Mouse (Mus musculus): ENCODE measurements around the gene Tnfaip8l2.

Tnfaip8l2 gene

GRCm38 (mm10) chr3:95141952-95142616 lies at the start of gene Tnfaip8l2:
TSS of gene Tnfaip8l2 (minus strand) at chr3:95142360.
- DNase-seq (ENCODE audit: low read depth, low spot score) = no peak

DNA sequence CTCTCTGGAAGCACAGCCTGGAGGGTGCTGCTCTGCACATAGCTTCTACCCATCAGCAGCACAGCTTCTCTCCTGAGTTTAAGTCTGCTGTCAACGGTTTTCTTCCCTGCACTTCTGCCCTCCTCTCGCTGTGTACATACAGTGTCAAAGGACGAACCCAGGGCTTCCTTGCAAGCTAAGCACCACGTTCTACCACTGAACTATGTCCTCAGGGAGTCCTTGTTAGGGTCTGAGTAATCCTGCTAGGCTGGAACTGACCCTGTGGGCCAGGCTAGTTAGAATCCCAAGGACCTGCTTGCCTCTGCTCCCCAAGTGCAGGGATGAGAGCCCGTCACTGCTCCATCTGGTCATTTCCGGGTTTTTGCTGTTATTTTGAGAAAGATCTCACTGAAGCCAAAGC lies 44.7 kb upstream of the Tnfaip8l2 start:
- DNase-seq (ENCODE audit: low read depth, low spot score) = no peak

GRCm38 (mm10) chr3:95186100-95186499 lies 43.9 kb upstream of the Tnfaip8l2 start:
- no peak for DNase-seq (ENCODE audit: low read depth, low spot score)

DNA sequence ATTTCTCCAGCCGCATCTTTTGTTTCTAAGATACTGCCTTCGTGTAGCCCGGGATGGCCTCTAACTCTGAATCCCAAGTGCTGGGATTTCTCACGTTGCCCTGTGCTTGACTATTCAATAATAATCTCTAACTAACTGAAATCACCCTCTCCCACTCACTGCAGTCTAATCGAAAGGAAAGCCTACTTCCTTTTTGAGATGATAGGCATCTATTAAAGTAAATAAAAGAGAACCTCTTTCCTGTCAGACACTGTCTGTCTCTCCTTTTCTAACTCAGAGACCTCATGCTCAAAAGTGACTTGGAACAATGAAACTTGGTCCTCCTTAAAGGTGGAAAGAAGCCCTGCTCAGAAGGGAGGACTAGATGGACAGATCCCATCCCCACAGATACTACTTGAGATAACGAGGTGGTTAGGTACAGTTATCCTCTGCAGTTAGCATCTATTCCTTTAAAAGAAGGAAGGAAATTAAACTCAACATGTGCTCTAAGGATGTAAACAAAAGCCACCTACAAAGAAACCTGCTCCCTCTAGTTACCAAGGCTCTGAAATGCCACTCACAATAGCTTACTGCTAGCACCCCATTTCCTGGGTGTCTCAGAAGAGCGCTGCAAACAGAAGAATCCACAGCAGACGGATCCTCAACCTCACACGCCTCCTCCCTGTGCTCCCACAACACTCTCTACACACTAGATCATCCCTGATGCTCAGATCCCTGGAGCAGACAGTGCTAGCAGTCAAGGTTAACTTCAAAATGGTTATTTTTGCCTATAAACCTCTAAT lies 42.8 kb upstream of the Tnfaip8l2 start:
- DNase-seq (ENCODE audit: low read depth, low spot score) = no peak

DNA sequence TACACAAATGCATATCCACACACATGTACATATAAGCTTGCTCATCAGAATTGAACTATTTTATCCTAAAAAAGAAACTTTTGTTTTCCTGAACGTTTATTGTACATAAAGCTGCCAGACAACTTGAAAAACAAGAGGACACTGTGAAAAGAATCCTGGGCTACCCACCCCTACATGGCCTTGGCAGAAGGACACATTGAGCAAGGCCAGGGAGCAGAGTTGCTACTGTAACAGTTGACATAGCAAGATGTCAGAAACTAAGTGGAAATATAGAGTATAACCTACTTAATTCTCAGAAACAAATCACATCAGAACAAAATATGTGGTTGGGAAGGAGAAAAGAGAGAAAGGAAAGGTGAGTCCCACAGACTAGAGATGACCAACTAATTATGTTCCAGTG lies 39.7 kb upstream of the Tnfaip8l2 start:
- DNase-seq (ENCODE audit: low read depth, low spot score) = no peak

DNA sequence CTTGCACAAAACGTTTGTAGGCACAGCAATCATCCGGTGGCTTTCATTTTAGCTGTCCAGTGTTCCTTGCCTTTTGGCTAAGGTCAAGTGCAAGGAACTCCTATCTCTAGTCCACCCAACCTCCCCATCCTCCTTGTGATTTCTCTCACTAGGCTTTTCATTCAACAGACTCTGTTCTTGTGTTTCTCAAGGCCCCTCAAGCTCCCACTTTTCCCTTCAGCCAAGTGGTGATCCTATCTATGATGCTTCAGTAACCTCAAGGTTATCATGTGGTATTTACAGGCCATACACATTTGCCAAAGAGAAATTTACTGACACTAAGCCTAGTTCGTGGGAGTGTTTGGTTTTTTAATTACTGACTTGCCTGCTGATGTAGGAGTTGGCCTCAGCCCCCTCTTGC lies 37.7 kb upstream of the Tnfaip8l2 start:
- no peak for DNase-seq (ENCODE audit: low read depth, low spot score)

GRCm38 (mm10) chr3:95178948-95179347 lies 36.8 kb upstream of the Tnfaip8l2 start:
- DNase-seq (ENCODE audit: low read depth, low spot score) = no peak

DNA sequence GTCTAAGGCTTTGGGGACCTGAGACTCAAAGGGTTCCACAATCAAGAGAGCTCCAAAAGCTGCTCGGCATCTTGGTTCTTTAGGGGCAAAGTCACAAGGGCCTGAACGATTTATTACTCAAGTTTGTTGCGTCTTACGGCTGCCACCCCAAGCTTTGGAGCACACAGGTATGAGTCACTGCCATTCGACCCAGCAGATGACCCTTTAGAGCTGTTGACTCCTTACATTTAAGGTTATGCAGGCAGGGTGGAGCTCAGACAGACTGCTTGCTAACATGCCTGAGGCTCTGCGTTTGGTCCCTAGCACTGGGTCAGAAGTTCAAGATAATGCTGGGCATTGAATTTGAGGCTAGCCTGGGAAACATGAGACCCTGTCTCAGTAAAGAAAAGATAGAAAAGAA lies 35.4 kb upstream of the Tnfaip8l2 start:
- peak; percentile 35 for DNase-seq (ENCODE audit: low read depth, low spot score)

- DNase-seq (ENCODE audit: low read depth, low spot score) = peak; percentile 56
These were observed 34.3 kb upstream of the Tnfaip8l2 start for GRCm38 (mm10) chr3:95176500-95176899.

DNA sequence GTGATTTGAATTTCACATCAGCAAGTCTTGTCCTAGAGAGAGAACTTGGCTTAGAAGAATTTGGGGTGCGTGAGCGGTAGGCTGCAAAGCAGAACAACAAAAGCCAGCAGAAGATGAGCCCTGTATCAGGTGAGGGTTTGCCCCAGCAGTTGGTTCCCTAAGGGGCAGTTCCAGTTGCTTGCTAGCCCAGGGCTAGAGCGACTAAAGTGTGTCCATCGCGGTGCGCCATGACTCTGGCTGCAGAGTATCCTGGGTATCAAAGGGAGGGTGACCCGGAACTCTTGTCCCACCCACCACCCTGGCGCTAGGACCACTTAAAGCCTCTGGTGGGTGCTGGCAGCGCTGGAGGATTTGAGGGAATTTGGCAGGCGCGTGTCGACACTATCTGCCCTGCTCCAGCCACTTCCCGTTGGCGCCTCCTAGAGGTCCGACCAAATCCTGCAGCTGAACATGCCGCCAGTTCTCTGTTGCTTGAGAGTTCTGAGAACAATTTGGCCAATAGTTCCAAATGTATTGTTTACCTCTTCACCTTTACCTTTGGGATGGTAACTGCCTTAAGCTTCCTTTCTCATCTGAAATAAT lies 31.9 kb upstream of the Tnfaip8l2 start:
- DNase-seq (ENCODE audit: low read depth, low spot score) = peak; percentile 88

DNA sequence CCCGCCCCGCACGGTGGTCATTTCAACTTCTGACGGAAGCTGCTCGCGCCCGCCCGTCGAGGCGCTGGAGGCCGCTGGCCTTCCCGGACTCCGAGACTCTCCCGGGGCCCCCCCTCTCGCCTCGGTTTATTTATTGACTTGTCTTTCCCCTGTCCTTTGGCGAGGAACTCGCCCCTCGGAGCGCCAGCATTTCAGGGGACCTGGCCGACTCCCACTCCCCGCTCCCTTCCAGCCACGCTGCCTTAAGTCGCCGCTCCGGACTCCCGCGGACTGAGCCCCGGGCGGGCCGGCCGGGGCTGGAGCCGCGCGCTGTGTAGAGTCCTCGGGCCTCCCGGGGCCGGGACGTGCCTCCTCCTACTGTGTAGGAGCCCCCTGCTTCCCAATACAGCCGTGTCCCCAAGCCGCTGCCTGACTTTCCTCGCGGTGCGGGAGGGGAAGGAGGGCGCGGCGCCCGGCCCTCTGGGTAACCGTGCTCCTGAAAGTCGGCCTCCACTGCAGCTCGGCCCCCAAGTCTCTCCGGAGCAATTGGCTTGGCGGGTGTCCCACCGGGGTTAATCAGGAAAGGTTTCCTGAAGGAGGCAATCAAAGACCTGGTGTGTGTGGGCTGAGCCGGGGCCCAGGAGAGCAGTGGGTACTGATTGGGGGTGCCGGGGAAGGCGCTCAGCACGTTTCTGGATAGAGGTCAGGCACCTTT lies 31.2 kb upstream of the Tnfaip8l2 start:
- no peak for DNase-seq (ENCODE audit: low read depth, low spot score)

- no peak for DNase-seq (ENCODE audit: low read depth, low spot score)
These were observed 30.5 kb upstream of the Tnfaip8l2 start for GRCm38 (mm10) chr3:95172526-95173255.

DNA sequence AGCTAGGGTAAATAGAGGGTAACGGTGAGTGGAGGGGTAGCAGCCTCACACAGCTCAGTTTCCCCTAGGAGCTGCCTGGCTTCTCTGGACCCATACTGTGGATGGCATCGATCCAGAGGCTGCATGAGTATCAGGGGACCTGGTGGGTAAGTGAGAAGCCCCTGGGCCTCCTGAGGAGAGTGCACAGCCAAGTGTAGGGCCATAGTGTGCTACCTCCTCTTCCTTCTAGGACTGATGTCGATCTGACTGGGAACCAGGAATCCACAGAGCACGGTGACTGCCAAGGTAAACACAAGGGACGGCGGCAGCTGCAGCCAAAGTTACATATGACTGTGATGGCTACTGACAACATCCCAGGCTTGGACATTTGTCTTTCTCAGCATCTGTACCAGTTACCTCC lies 28.9 kb upstream of the Tnfaip8l2 start:
- DNase-seq (ENCODE audit: low read depth, low spot score) = no peak

DNA sequence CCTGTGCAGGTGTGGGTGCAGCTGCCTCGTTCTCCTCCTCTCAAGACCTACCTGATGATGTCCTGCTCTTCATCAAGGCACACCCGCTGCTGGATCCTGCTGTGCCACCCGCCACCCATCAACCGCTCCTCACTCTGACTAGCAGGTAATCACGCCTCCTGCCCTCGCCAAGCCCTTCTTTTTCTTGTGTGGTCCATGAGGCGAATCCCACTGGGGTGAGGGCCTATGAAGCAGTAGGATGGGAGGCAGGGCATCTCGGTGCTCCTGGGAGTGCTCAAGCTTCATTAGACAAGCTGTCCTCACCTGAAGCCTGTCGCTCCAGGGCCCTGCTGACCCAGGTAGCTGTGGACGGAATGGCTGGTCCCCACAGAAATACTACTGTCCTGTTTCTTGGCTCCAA lies 27.8 kb upstream of the Tnfaip8l2 start:
- no peak for DNase-seq (ENCODE audit: low read depth, low spot score)

DNA sequence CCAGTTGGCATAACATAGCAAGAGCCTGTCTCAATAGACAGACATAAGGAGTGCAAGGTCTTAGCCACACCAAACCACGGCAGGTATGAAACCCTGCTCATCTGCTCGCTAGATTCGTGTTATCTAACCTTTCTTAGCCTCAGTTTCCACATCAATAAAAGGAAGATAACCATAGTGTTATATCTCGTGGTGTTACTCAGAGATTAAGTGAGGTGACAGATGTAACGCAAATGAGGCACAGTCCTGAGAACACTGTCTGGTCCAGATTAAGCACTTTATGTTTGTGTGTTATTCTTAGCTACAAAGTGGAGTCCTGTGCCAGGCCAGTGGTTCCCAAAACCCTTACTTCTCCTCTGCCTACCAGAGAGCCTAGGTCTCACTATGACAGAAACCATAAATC lies 22.7 kb upstream of the Tnfaip8l2 start:
- no peak for DNase-seq (ENCODE audit: low read depth, low spot score)

DNA sequence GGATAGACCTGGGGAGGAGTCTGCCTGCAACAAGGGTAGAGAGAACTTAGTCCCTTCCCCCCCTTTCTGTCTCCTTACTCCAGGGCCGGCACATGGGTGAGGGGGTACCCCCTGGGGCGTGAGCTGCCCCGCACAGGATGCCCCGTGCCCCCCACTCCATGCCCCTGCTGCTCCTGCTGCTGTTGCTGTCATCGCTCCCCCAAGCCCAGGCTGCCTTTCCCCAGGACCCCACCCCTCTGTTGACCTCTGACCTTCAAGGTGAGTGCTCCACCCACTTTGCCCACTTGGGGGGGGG lies 22.0 kb upstream of the Tnfaip8l2 start:
- DNase-seq (ENCODE audit: low read depth, low spot score) = no peak

DNA sequence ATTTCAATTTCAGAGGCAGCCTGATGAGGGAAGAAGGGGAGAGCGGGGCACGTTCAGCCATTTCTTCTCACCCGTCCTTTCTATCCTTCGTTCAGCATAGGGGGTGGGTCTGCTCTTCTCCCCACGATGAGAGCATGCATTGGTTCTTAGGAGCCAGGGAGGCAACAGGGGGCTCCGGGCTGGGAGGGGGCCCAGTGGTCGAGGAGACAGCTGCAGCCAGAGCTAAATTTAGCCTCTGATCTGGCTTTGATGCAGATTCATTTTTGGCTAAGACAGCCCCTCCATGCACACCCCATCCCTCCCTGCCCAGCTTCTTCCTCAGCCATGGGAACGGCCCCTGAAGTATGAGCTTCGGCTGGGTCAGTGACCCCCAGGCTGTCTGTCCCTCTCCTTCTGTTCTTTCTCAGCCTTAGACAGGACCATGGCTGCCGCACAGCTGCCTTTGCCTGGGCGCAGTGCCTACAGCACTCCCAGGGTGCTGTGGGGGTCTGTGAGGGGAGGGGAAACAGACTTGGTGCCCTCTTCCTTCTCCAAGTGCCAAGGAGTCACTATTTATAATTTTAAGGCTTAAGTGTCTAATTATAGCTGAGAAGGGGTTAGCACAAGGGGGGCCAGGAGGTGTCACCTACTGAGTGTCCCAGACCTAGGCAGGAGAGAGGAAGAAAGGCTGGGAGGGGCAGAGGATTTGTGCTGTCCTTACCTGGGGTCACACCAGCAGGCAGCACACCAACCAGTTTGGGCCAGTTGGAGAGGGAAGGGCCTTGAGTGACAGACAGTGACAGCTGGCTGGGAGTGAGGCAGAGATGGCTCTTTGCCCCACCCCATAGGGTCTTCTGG lies 21.5 kb upstream of the Tnfaip8l2 start:
- peak; percentile 81 for DNase-seq (ENCODE audit: low read depth, low spot score)

- DNase-seq (ENCODE audit: low read depth, low spot score) = no peak
These were observed 20.1 kb upstream of the Tnfaip8l2 start for GRCm38 (mm10) chr3:95162345-95162628.

DNA sequence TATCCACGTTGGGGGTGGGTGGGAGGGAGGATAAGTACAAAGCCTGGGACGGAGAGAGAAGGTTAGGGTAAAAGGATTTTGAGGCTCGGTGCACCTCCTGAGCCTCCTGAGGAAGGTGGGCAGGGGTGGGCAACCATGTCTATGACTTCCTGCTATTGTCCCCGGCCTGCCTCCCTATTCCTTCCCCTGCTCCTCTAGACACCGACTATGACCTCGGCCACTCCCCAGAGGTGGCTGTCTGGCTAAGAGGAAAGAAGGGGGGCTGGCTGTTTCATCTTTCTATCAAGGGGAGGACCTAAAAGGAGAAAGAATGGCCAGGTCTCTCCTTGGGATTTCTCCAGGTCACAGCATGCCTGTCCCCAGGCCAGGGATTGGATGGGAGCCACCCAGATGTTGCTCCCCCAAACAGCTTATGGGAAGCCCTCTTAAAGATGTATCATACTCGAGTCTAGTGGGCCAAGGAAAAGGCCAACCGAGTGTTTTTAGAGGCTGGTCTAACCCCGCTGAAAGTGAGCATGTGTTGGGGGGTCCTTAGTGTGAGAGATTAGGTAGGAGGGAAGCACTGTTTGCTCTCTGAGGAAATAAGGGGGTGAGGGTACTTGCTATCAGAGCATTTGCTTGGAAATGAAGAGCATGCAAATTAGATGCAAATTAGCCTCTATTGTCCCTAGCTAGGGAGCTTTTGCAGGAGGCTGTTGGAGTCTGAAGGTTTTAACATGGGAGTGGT lies 19.6 kb upstream of the Tnfaip8l2 start:
- peak; percentile 86 for DNase-seq (ENCODE audit: low read depth, low spot score)

GRCm38 (mm10) chr3:95161041-95161551 lies 18.9 kb upstream of the Tnfaip8l2 start:
- DNase-seq (ENCODE audit: low read depth, low spot score) = no peak

Measured in ES-CJ7 (cell line).